Mouse (Mus musculus) intestine, postnatal 0 days (tissue): Measurements from ENCODE around the gene Myocd. TPM values are rescaled to one million over a fixed set of nuclear protein-coding genes. Genes with fewer than 3 reads are reported as not detected.

Experiments
- ATAC-seq: fragments of 200-750 bp; cut with Nextera tagmentation; 2 replicates; pipeline ENCODE4 v1.8.0; 2017; ENCODE audit warnings: mild to moderate bottlenecking, moderate TSS enrichment, moderate library complexity
- H3K27ac ChIP-seq: fragments of 300-500 bp; sonication (generic); 2 replicates; pipeline ENCODE4 v1.5.1; 2014; ENCODE audit warnings: mild to moderate bottlenecking, low read depth, low read length, moderate library complexity
- H3K27me3 ChIP-seq: fragments of 300-500 bp; sonication (generic); replicated peaks from 2 replicates; pipeline ENCODE4 v1.6.1; 2014; ENCODE audit warnings: low read length, mixed read lengths; ENCODE audit not compliant: control insufficient read depth, insufficient read depth
- H3K36me3 ChIP-seq: fragments of 300-500 bp; sonication (generic); 2 replicates; pipeline ENCODE4 v1.6.1; 2014; ENCODE audit warnings: mild to moderate bottlenecking, moderate library complexity; ENCODE audit not compliant: control insufficient read depth, insufficient read depth
- H3K4me1 ChIP-seq: fragments of 300-500 bp; sonication (generic); replicated peaks from 2 replicates; pipeline ENCODE4 v1.6.1; 2014; ENCODE audit warnings: antibody characterized with exemption, low read length, mixed read lengths; ENCODE audit not compliant: control insufficient read depth, insufficient read depth
- H3K4me2 ChIP-seq: fragments of 300-500 bp; sonication (generic); replicated peaks from 2 replicates; pipeline ENCODE4 v1.6.1; 2014; ENCODE audit warnings: low read depth, mild to moderate bottlenecking, moderate library complexity
- H3K4me3 ChIP-seq: fragments of 300-500 bp; sonication (generic); 2 replicates; pipeline ENCODE4 v1.5.1; 2014; ENCODE audit warnings: low read depth, low read length
- H3K9ac ChIP-seq: fragments of 300-500 bp; sonication (generic); 2 replicates; pipeline ENCODE4 v1.6.1; 2014; ENCODE audit warnings: mild to moderate bottlenecking, low read depth, low read length
- H3K9me3 ChIP-seq: fragments of 300-500 bp; sonication (generic); 2 replicates; pipeline ENCODE4 v1.6.1; 2016; ENCODE audit warnings: mixed run types; ENCODE audit not compliant: control insufficient read depth
- CTCF ChIP-seq: sonication (generic); IDR thresholded peaks from 2 replicates; pipeline ENCODE4 v1.5.1; 2016; ENCODE audit warnings: low read depth, mild to moderate bottlenecking, control low read depth, antibody characterized with exemption, moderate library complexity
- WGBS: fragments of 180-500 bp; shearing (Covaris S2); extraction: QIAGEN DNeasy Blood & Tissue Kit; methylation state at CpG from one replicate; pipeline ENCODE4 v1.1.7; 2014; 5-methylcytosine and 5-hydroxymethylcytosine counted together
- polyA plus RNA-seq: library from polyadenylated mRNA; unstranded; fragments of >200 nt; fragmentation: Nextera tagmentation; extraction: Ambion mirVana; gene quantifications from 2 replicates; pipeline ENCODE4 v1.2.1, GENCODE M21; 2015

Myocd gene
- polyA plus RNA-seq, 1 experiment from 2014 or later, result 20.6 TPM

GRCm38 (mm10) chr11:65159791-65160190 is 110.0 kb downstream of the Myocd start, which contains the start of gene 1700086D15Rik:
TSS of gene 1700086D15Rik (minus strand) at chr11:65159891.
- 88% methylated on average over 5 of the region's 5 CpGs for WGBS
- no peak for ATAC-seq
- TF ChIP-seq CTCF, result no peak
- Histone ChIP-seq H3K27ac (no peak within 1 kb of the TSS), H3K4me2 (no peak within 1 kb of the TSS), H3K4me1 (no peaks in the 10 kb centered on the region), H3K9ac (no peak within 1 kb of the TSS), H3K27me3 (peaks cover 5% of the 10 kb centered on the region; the same call in 1 of the 2 replicates), H3K9me3 (no peaks in the 10 kb centered on the region), H3K36me3 (no peaks in the 10 kb centered on the region), H3K4me3 (no peak within 1 kb of the TSS)

GRCm38 (mm10) chr11:65158658-65158990 is 111.2 kb downstream of the Myocd start:
- H3K4me1 ChIP-seq, result no peaks in the 10 kb centered on the region
- WGBS, result 92% methylated on average over 5 of the region's 5 CpGs

GRCm38 (mm10) chr11:65157966-65158657 is 111.7 kb downstream of the Myocd start:
- Histone ChIP-seq H3K27ac (no peak overlapping the region), H3K27me3 (peaks cover 5% of the 10 kb centered on the region; the same call in 1 of the 2 replicates), H3K9ac (no peak overlapping the region), H3K4me3 (no peak overlapping the region), H3K4me1 (no peaks in the 10 kb centered on the region), H3K36me3 (no peaks in the 10 kb centered on the region), H3K4me2 (no peak overlapping the region), H3K9me3 (no peaks in the 10 kb centered on the region)
- TF ChIP-seq CTCF, result no peak
- 92% methylated on average over 20 of the region's 20 CpGs for WGBS
- ATAC-seq, result no peak

More at GRCm38 (mm10) chr11:65158658-65158990, 111.2 kb downstream of the Myocd start:
- no peak for TF ChIP-seq CTCF
- peaks cover 5% of the 10 kb centered on the region; the same call in 1 of the 2 replicates for H3K27me3 ChIP-seq
- no peak for ATAC-seq
- H3K27ac ChIP-seq, result no peak overlapping the region
- H3K9ac ChIP-seq, result no peak overlapping the region
- H3K36me3 ChIP-seq, result no peaks in the 10 kb centered on the region
- no peak overlapping the region for H3K4me3 ChIP-seq
- H3K9me3 ChIP-seq, result no peaks in the 10 kb centered on the region
- no peak overlapping the region for H3K4me2 ChIP-seq

- Histone ChIP-seq H3K4me1 (no peaks in the 10 kb centered on the region), H3K9ac (no peak overlapping the region), H3K27ac (no peak overlapping the region), H3K9me3 (no peaks in the 10 kb centered on the region), H3K4me2 (no peak overlapping the region), H3K36me3 (no peaks in the 10 kb centered on the region), H3K4me3 (no peak overlapping the region), H3K27me3 (no peaks in the 10 kb centered on the region)
- 88% methylated on average over 5 of the region's 5 CpGs for WGBS
- no peak for ATAC-seq
- TF ChIP-seq CTCF, result no peak
Observed at GRCm38 (mm10) chr11:65153006-65153405, 116.8 kb downstream of the Myocd start.

GRCm38 (mm10) chr11:65148441-65148840 is 121.3 kb downstream of the Myocd start:
- TF ChIP-seq CTCF, result no peak
- 79% methylated on average over 7 of the region's 7 CpGs for WGBS
- no peaks in the 10 kb centered on the region for H3K9me3 ChIP-seq
- no peak overlapping the region for H3K4me3 ChIP-seq
- no peak for ATAC-seq
- H3K27me3 ChIP-seq, result no peaks in the 10 kb centered on the region
- no peak overlapping the region for H3K9ac ChIP-seq
- no peak overlapping the region for H3K4me2 ChIP-seq
- no peaks in the 10 kb centered on the region for H3K36me3 ChIP-seq
- no peak overlapping the region for H3K27ac ChIP-seq
- no peaks in the 10 kb centered on the region for H3K4me1 ChIP-seq

- H3K36me3 ChIP-seq, result no peaks in the 10 kb centered on the region
- no peak for TF ChIP-seq CTCF
- no peaks in the 10 kb centered on the region for H3K9me3 ChIP-seq
- H3K4me1 ChIP-seq, result no peaks in the 10 kb centered on the region
- H3K27ac ChIP-seq, result no peak overlapping the region
- ATAC-seq, result no peak
- H3K4me3 ChIP-seq, result no peak overlapping the region
- WGBS, result 64% methylated on average over 4 of the region's 4 CpGs
- H3K4me2 ChIP-seq, result no peak overlapping the region
- no peaks in the 10 kb centered on the region for H3K27me3 ChIP-seq
- H3K9ac ChIP-seq, result no peak overlapping the region
Observed at GRCm38 (mm10) chr11:65142838-65143417, 126.9 kb downstream of the Myocd start.
